Mouse (Mus musculus): ENCODE results near the gene Myh3. TPM values are rescaled to one million over a fixed set of nuclear protein-coding genes. Genes with fewer than 3 reads are reported as not detected.

The Myh3 gene
- polyA plus RNA-seq, 1 experiment = 1.4 TPM

- Histone ChIP-seq H3K4me3 (ENCODE audit: insufficient read depth, low read length) (no peak overlapping the region), H3K27ac (ENCODE audit: insufficient read depth, low read length) (no peak overlapping the region), H3K4me1 (ENCODE audit: control insufficient read depth, insufficient read depth, low read length) (no peaks in the 10 kb centered on the region; the same call in 1 of the 2 replicates)
- TF ChIP-seq POLR2A (IDR thresholded peaks at IDR 0.05; ENCODE audit: extremely low read depth, insufficient read depth, low read length) = no peak
- no peak for TF ChIP-seq CTCF (IDR thresholded peaks at IDR 0.05; ENCODE audit: extremely low read depth, insufficient read depth, low read length)
Observed at GRCm38 (mm10) chr11:67047199-67047598, 30.9 kb upstream of the Myh3 start.

- H3K4me3 ChIP-seq (ENCODE audit: insufficient read depth, low read length) = no peak overlapping the region
- H3K27ac ChIP-seq (ENCODE audit: insufficient read depth, low read length) = no peak overlapping the region
- no peak for TF ChIP-seq CTCF (IDR thresholded peaks at IDR 0.05; ENCODE audit: extremely low read depth, insufficient read depth, low read length)
- TF ChIP-seq POLR2A (IDR thresholded peaks at IDR 0.05; ENCODE audit: extremely low read depth, insufficient read depth, low read length) = no peak
- H3K4me1 ChIP-seq (ENCODE audit: control insufficient read depth, insufficient read depth, low read length) = no peaks in the 10 kb centered on the region; the same call in 1 of the 2 replicates
Observed at GRCm38 (mm10) chr11:67048496-67048895, 29.6 kb upstream of the Myh3 start.

GRCm38 (mm10) chr11:67049256-67049655 is 28.8 kb upstream of the Myh3 start:
- H3K4me1 ChIP-seq (ENCODE audit: control insufficient read depth, insufficient read depth, low read length) = no peaks in the 10 kb centered on the region; the same call in 1 of the 2 replicates
- H3K27ac ChIP-seq (ENCODE audit: insufficient read depth, low read length) = no peak overlapping the region
- H3K4me3 ChIP-seq (ENCODE audit: insufficient read depth, low read length) = no peak overlapping the region
- TF ChIP-seq POLR2A (IDR thresholded peaks at IDR 0.05; ENCODE audit: extremely low read depth, insufficient read depth, low read length) = no peak
- TF ChIP-seq CTCF (IDR thresholded peaks at IDR 0.05; ENCODE audit: extremely low read depth, insufficient read depth, low read length) = no peak

GRCm38 (mm10) chr11:67051676-67052320 is 26.3 kb upstream of the Myh3 start:
- Histone ChIP-seq H3K27ac (ENCODE audit: insufficient read depth, low read length) (0 out of 2 replicates have a peak overlapping the region, but pooled peaks have one; percentile 26), H3K4me1 (ENCODE audit: control insufficient read depth, insufficient read depth, low read length) (no peaks in the 10 kb centered on the region; the same call in 1 of the 2 replicates), H3K4me3 (ENCODE audit: insufficient read depth, low read length) (peak overlapping the region; percentile 65)
- TF ChIP-seq POLR2A (IDR thresholded peaks at IDR 0.05; ENCODE audit: extremely low read depth, insufficient read depth, low read length) (no peak), CTCF (IDR thresholded peaks at IDR 0.05; ENCODE audit: extremely low read depth, insufficient read depth, low read length) (no peak)

GRCm38 (mm10) chr11:67052321-67052952 is 25.7 kb upstream of the Myh3 start, which contains the start of the genes Adprm and Sco1:
Gene Adprm (minus strand): TSS chr11:67052594.
Gene Sco1 (plus strand): TSS chr11:67052670.
- Histone ChIP-seq H3K4me3 (ENCODE audit: insufficient read depth, low read length) (peak within 1 kb of the TSS; percentile 65), H3K4me1 (ENCODE audit: control insufficient read depth, insufficient read depth, low read length) (no peaks in the 10 kb centered on the region; the same call in 1 of the 2 replicates), H3K27ac (ENCODE audit: insufficient read depth, low read length) (peak within 1 kb of the TSS; percentile 26; the same call in 1 of the 2 replicates)
- TF ChIP-seq POLR2A (IDR thresholded peaks at IDR 0.05; ENCODE audit: extremely low read depth, insufficient read depth, low read length) = peak; percentile 76
- no peak for TF ChIP-seq CTCF (IDR thresholded peaks at IDR 0.05; ENCODE audit: extremely low read depth, insufficient read depth, low read length)

GRCm38 (mm10) chr11:67054754-67055365 is 23.2 kb upstream of the Myh3 start:
- TF ChIP-seq POLR2A (IDR thresholded peaks at IDR 0.05; ENCODE audit: extremely low read depth, insufficient read depth, low read length) = no peak
- TF ChIP-seq CTCF (IDR thresholded peaks at IDR 0.05; ENCODE audit: extremely low read depth, insufficient read depth, low read length) = no peak
- no peak overlapping the region for H3K4me3 ChIP-seq (ENCODE audit: insufficient read depth, low read length)
- H3K27ac ChIP-seq (ENCODE audit: insufficient read depth, low read length) = no peak overlapping the region
- H3K4me1 ChIP-seq (ENCODE audit: control insufficient read depth, insufficient read depth, low read length) = no peaks in the 10 kb centered on the region; the same call in 1 of the 2 replicates

- TF ChIP-seq CTCF (IDR thresholded peaks at IDR 0.05; ENCODE audit: extremely low read depth, insufficient read depth, low read length) (no peak), POLR2A (IDR thresholded peaks at IDR 0.05; ENCODE audit: extremely low read depth, insufficient read depth, low read length) (no peak)
- H3K4me3 ChIP-seq (ENCODE audit: insufficient read depth, low read length) = no peak overlapping the region
- peaks cover 1% of the 10 kb centered on the region for H3K4me1 ChIP-seq (ENCODE audit: control insufficient read depth, insufficient read depth, low read length)
- H3K27ac ChIP-seq (ENCODE audit: insufficient read depth, low read length) = no peak overlapping the region
Observed at GRCm38 (mm10) chr11:67061311-67061710, 16.8 kb upstream of the Myh3 start.

- Histone ChIP-seq H3K4me3 (ENCODE audit: insufficient read depth, low read length) (no peak overlapping the region), H3K27ac (ENCODE audit: insufficient read depth, low read length) (no peak overlapping the region), H3K4me1 (ENCODE audit: control insufficient read depth, insufficient read depth, low read length) (peaks cover 1% of the 10 kb centered on the region)
- TF ChIP-seq CTCF (IDR thresholded peaks at IDR 0.05; ENCODE audit: extremely low read depth, insufficient read depth, low read length) (no peak), POLR2A (IDR thresholded peaks at IDR 0.05; ENCODE audit: extremely low read depth, insufficient read depth, low read length) (no peak)
Observed at GRCm38 (mm10) chr11:67062726-67063125, 15.4 kb upstream of the Myh3 start.

GRCm38 (mm10) chr11:67067741-67068140 is 10.4 kb upstream of the Myh3 start:
- peaks cover 1% of the 10 kb centered on the region; the same call in 1 of the 2 replicates for H3K4me1 ChIP-seq (ENCODE audit: control insufficient read depth, insufficient read depth, low read length)
- H3K27ac ChIP-seq (ENCODE audit: insufficient read depth, low read length) = no peak overlapping the region
- TF ChIP-seq CTCF (IDR thresholded peaks at IDR 0.05; ENCODE audit: extremely low read depth, insufficient read depth, low read length) (no peak), POLR2A (IDR thresholded peaks at IDR 0.05; ENCODE audit: extremely low read depth, insufficient read depth, low read length) (no peak)
- no peak overlapping the region for H3K4me3 ChIP-seq (ENCODE audit: insufficient read depth, low read length)
